Mouse (Mus musculus) heart, embryonic 12.5 days (tissue): ENCODE measurements around the gene Gfod1. TPM values are rescaled to one million over a fixed set of nuclear protein-coding genes. Genes with fewer than 3 reads are reported as not detected.
A peak's percentile ranks its signal among the peaks of the same experiment; 100 is the strongest.

Source experiments
- ATAC-seq: fragments of 200-750 bp; cut with Nextera tagmentation; 2 replicates; pipeline ENCODE4 v1.8.0; 2017; ENCODE audit warnings: moderate TSS enrichment, moderate library complexity; ENCODE audit not compliant: insufficient number of reproducible peaks, low FRiP score
- H3K27ac ChIP-seq: fragments of 300-500 bp; sonication (generic); 2 replicates; pipeline ENCODE4 v1.5.1; 2016; ENCODE audit warnings: mild to moderate bottlenecking, moderate library complexity; ENCODE audit not compliant: poor library complexity, severe bottlenecking
- H3K27me3 ChIP-seq: fragments of 300-500 bp; sonication (generic); replicated peaks from 2 replicates; pipeline ENCODE4 v1.6.1; 2016; ENCODE audit warnings: mild to moderate bottlenecking, moderate library complexity
- H3K36me3 ChIP-seq: fragments of 300-500 bp; sonication (generic); 2 replicates; pipeline ENCODE4 v1.6.1; 2016; ENCODE audit warnings: mild to moderate bottlenecking, moderate library complexity
- H3K4me1 ChIP-seq: fragments of 300-500 bp; sonication (generic); replicated peaks from 2 replicates; pipeline ENCODE4 v1.6.1; 2016; ENCODE audit warnings: mild to moderate bottlenecking
- H3K4me2 ChIP-seq: fragments of 300-500 bp; sonication (generic); 2 replicates; pipeline ENCODE4 v1.6.1; 2016; ENCODE audit warnings: mild to moderate bottlenecking, moderate library complexity
- H3K4me3 ChIP-seq: fragments of 300-500 bp; sonication (generic); 2 replicates; pipeline ENCODE4 v1.5.1; 2016; ENCODE audit warnings: mild to moderate bottlenecking
- H3K9ac ChIP-seq: fragments of 300-500 bp; sonication (generic); 2 replicates; pipeline ENCODE4 v1.6.1; 2016; ENCODE audit warnings: mild to moderate bottlenecking, moderate library complexity
- H3K9me3 ChIP-seq: fragments of 300-500 bp; sonication (generic); replicated peaks from 2 replicates; pipeline ENCODE4 v1.6.1; 2016; ENCODE audit warnings: mild to moderate bottlenecking, moderate library complexity
- WGBS: fragments of 180-500 bp; shearing (Covaris S2); methylation state at CpG from one replicate; pipeline ENCODE4 v1.1.7; 2016; 5-methylcytosine and 5-hydroxymethylcytosine counted together
- polyA plus RNA-seq: library from polyadenylated mRNA; unstranded; fragments of >200 nt; fragmentation: Nextera tagmentation; extraction: Ambion mirVana; gene quantifications from 2 replicates; pipeline ENCODE4 v1.2.1, GENCODE M21; 2016

Gene Gfod1
- polyA plus RNA-seq, 1 experiment from 2014 or later: 0.98 TPM

DNA sequence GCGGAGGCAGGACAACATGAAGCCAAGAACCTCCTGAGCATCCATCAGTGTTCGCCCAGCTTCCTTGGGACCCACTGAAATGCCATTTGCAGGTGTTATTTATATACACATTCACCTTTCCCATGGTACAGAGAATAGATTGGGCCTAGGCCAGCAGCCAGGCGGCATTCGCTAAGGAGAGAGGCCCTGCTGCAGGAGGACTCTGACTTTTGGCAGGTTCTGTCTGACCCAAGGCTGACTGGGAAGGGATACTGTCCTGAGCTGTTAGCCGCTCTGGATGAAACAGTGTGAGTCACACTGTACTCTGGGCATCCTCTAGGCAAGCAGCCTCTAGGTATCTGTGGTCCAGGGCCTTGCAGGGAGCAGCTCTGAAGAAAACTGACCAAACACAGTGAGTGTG, 6.4 kb downstream of the Gfod1 start:
- Histone ChIP-seq H3K4me2 (no peak overlapping the region), H3K9ac (peak overlapping the region; percentile 52), H3K4me3 (no peak overlapping the region), H3K36me3 (peaks cover 5% of the 10 kb centered on the region; the same call in 1 of the 2 replicates), H3K4me1 (peaks cover 51% of the 10 kb centered on the region), H3K27me3 (no peaks in the 10 kb centered on the region), H3K9me3 (0 out of 2 replicates have a peak, but pooled peaks cover 2% of the 10 kb centered on the region), H3K27ac (no peak overlapping the region)
- no peak for ATAC-seq
- 86% methylated on average over 5 of the region's 5 CpGs for WGBS

DNA sequence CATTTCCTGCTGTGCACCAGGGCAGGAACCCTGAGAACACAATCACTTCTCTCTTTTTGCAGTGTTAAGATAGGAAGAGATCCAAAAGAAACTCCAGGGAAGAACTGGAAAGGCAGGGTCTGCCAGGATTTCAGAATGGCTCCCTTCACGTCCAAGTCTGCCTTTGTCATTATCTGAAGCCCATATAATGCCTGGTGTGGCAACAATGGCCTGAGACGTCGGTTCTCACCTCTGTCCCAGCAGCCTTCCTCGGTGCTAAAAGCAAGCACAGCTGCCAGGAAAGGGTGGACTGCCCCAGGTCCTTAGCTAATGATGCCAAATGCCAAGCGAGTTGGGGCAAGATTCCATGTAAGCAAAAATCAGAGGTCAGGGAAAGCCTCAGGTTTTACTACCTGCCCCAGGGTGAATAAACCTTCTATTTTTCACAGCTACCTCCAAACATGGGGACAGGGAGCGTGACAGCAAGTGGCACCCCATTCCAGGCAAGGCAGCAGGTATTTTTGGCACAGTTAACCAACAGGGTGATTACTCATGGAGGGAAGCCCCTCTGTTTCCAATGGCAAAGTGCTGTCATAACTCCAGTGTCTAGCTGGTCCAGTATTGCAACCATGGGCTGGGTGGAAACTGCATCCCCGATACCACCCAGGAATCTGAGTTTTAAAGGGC, 7.7 kb downstream of the Gfod1 start:
- Histone ChIP-seq H3K4me2 (no peak overlapping the region), H3K27me3 (no peaks in the 10 kb centered on the region), H3K9me3 (0 out of 2 replicates have a peak, but pooled peaks cover 2% of the 10 kb centered on the region), H3K36me3 (peaks cover 5% of the 10 kb centered on the region; the same call in 1 of the 2 replicates), H3K4me1 (peaks cover 40% of the 10 kb centered on the region), H3K9ac (no peak overlapping the region), H3K4me3 (no peak overlapping the region), H3K27ac (no peak overlapping the region)
- no peak for ATAC-seq
- WGBS: 54% methylated on average over 7 of the region's 7 CpGs

DNA sequence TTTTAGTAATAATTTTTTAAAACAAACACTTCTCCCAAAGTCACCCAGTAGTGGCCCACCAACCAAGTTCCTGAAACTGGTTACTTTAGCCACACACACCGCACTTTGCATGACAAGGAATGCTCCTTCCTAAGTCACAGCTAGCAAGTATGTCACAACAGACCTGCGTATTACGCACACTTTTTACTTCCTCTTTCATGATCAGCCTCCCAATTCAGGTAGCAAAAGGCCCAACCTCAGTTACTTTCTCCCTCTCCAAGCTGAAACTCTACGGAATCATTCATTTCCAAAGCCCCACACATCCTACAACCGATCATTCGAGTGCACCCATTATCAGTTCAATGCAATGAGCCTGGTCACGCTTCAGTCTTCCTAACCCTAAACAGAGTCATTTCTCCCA, 8.3 kb downstream of the Gfod1 start:
- no peaks in the 10 kb centered on the region for H3K27me3 ChIP-seq
- no peak overlapping the region for H3K4me2 ChIP-seq
- peaks cover 35% of the 10 kb centered on the region for H3K4me1 ChIP-seq
- H3K9me3 ChIP-seq: peaks cover 6% of the 10 kb centered on the region; the same call in 1 of the 2 replicates
- H3K27ac ChIP-seq: no peak overlapping the region
- no peak for ATAC-seq
- H3K9ac ChIP-seq: no peak overlapping the region
- WGBS: 81% methylated on average over 7 of the region's 7 CpGs
- peaks cover 5% of the 10 kb centered on the region; the same call in 1 of the 2 replicates for H3K36me3 ChIP-seq
- no peak overlapping the region for H3K4me3 ChIP-seq

DNA sequence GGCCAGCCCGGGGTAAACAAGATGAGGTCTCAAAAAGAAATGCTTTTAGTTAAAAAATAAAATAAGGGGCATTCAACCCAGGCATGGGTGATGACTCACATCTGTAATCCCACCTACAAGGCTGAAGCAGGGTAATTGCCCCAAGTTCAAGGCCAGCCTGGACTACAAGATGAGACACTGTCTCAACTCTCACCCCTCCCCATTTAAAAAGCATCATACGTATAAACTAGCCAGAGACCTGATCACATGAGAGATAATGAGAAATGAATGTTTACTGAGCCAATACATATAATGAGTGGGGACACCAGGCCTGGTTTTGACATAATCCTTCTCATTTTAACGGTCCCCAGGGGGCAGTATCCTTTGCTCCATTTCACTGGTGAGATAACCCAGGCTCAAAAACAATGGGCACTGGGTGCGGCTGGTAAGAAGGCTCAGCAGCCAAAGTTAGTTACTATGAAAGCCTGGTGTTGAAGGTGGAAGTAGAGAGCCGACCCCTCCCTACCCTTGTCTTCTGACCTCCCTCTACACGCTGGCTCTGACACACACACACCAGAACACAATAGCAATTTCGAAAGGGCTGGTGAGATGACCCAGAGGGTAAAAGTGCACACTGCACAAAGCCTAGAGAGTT, 8.9 kb downstream of the Gfod1 start:
- ATAC-seq: 0 out of 2 replicates have a peak, but pooled peaks have one; percentile 15
- no peaks in the 10 kb centered on the region for H3K27me3 ChIP-seq
- H3K4me2 ChIP-seq: no peak overlapping the region
- H3K9ac ChIP-seq: no peak overlapping the region
- no peak overlapping the region for H3K27ac ChIP-seq
- H3K9me3 ChIP-seq: peaks cover 10% of the 10 kb centered on the region; the same call in 1 of the 2 replicates
- H3K4me3 ChIP-seq: no peak overlapping the region
- peaks cover 28% of the 10 kb centered on the region for H3K4me1 ChIP-seq
- WGBS: 59% methylated on average over 7 of the region's 7 CpGs
- H3K36me3 ChIP-seq: peaks cover 5% of the 10 kb centered on the region; the same call in 1 of the 2 replicates

DNA sequence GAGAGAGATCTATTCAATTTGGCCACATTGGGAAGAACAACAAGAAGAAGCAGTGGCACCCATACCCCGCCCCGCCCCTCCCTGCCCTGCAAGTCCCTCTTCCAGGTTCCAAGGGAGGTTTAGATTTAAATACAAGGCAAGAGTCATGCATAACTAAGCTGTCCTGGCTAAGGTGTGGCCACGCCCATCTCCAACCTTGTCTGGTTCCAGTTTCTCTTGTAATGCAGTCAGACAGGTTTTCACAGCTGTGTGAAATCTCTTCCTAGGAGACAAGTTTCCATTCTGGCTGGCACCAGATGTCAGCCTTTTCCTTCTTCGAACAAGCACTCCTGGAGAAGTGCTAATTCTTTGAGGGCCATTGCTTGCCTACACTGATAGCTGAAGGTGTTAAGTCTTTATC, 11.1 kb downstream of the Gfod1 start:
- H3K4me3 ChIP-seq: no peak overlapping the region
- H3K4me2 ChIP-seq: no peak overlapping the region
- H3K27ac ChIP-seq: no peak overlapping the region
- no peaks in the 10 kb centered on the region for H3K27me3 ChIP-seq
- H3K9ac ChIP-seq: no peak overlapping the region
- no peak for ATAC-seq
- 74% methylated on average over 4 of the region's 4 CpGs for WGBS
- H3K4me1 ChIP-seq: peaks cover 30% of the 10 kb centered on the region
- H3K9me3 ChIP-seq: peaks cover 10% of the 10 kb centered on the region; the same call in 1 of the 2 replicates
- H3K36me3 ChIP-seq: peaks cover 5% of the 10 kb centered on the region; the same call in 1 of the 2 replicates

DNA sequence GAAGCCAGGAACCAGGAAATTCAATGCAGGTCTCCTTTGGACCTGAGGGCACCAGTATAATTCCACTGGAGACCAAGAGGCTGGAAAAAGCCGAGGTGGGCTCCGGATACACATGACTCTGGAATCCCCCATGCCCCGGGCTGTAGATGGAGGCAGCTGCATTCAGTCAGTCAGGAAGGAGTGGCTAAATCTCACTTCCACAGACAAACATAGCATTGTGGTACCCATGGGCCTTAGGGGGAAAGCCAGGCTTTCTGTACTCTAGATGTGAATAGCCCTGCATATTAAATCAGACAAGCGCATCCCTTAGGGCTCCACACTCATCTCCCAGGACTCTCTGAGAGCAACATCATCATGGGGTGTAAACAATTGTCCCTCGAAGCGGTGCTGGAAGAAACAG, 14.9 kb downstream of the Gfod1 start:
- Histone ChIP-seq H3K27ac (no peak overlapping the region), H3K4me2 (no peak overlapping the region), H3K9me3 (peaks cover 10% of the 10 kb centered on the region; the same call in 1 of the 2 replicates), H3K4me3 (no peak overlapping the region), H3K36me3 (peaks cover 5% of the 10 kb centered on the region; the same call in 1 of the 2 replicates), H3K4me1 (peaks cover 22% of the 10 kb centered on the region), H3K27me3 (no peaks in the 10 kb centered on the region), H3K9ac (no peak overlapping the region)
- 82% methylated on average over 6 of the region's 6 CpGs for WGBS
- ATAC-seq: no peak

DNA sequence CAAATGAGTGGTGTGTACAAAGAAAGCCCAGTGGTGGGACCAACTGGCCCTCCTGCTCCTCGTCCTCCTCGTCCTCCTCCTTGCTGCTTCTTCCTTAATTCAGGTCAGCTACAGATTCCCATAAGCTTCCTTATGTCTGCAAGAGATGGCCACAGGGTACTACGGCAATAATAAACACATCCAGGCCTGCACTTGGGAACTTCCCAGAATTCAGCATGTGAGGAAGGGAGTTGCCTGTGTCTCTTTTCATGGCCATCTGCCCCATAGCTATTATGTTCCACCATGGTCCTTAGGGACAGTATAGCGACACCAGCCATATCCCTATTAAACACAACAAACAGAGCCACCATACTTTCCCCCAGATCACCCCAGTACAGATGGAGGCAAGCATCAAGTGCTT, 15.5 kb downstream of the Gfod1 start:
- no peaks in the 10 kb centered on the region for H3K27me3 ChIP-seq
- ATAC-seq: no peak
- peaks cover under 1% of the 10 kb centered on the region; the same call in 1 of the 2 replicates for H3K36me3 ChIP-seq
- H3K4me3 ChIP-seq: no peak overlapping the region
- no peak overlapping the region for H3K9ac ChIP-seq
- H3K9me3 ChIP-seq: peaks cover 9% of the 10 kb centered on the region; the same call in 1 of the 2 replicates
- H3K4me2 ChIP-seq: no peak overlapping the region
- WGBS: 76% methylated on average over 4 of the region's 4 CpGs
- H3K4me1 ChIP-seq: peaks cover 22% of the 10 kb centered on the region
- H3K27ac ChIP-seq: no peak overlapping the region

DNA sequence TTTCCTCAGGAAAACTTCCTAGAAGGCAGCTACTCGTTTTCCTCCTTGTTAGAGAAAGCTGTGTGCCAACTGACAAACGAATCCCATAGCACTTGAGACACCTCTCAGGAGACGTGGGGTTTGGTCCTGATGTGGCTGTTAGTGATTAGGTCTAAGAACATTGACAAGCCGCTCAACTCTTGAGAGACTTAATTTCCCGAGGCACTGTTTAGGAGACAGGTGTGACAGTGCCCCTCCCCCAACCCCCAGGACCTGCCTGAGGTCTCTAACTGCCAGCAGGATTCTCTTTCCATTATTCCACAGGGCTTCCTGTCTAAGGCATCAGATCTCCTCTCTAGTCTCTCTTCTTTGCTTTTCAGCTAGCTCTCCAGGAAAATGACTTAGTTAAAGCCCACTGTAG, 15.9 kb downstream of the Gfod1 start:
- Histone ChIP-seq H3K36me3 (no peaks in the 10 kb centered on the region), H3K27me3 (no peaks in the 10 kb centered on the region), H3K27ac (no peak overlapping the region), H3K9ac (no peak overlapping the region), H3K4me1 (peaks cover 22% of the 10 kb centered on the region), H3K4me2 (no peak overlapping the region), H3K4me3 (no peak overlapping the region), H3K9me3 (peaks cover 8% of the 10 kb centered on the region; the same call in 1 of the 2 replicates)
- ATAC-seq: no peak
- 31% methylated on average over 5 of the region's 5 CpGs for WGBS

DNA sequence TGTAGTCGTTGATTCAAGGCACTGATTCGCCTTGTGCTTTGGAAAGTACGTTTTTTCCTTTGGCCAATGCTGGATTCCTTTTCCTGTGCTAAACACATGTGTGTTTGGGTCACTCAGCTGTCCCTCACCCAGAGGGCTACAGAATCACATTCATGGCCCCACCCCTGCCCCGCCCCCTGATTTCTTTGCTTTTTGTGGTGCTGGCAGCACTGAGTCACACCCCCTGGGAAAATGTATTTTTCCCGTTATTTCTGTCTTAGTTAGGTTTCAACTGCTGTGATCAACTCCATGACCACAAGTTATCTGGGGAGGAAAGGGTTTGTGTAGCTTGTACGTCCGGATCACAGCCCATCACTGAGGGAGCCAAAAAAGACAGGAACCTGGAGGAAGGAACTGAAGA, 17.1 kb downstream of the Gfod1 start:
- Histone ChIP-seq H3K9ac (no peak overlapping the region), H3K4me1 (peaks cover 22% of the 10 kb centered on the region), H3K27ac (no peak overlapping the region), H3K4me2 (no peak overlapping the region), H3K4me3 (no peak overlapping the region), H3K36me3 (no peaks in the 10 kb centered on the region), H3K27me3 (no peaks in the 10 kb centered on the region), H3K9me3 (peaks cover 8% of the 10 kb centered on the region; the same call in 1 of the 2 replicates)
- no peak for ATAC-seq
- WGBS: 64% methylated on average over 7 of the region's 7 CpGs

DNA sequence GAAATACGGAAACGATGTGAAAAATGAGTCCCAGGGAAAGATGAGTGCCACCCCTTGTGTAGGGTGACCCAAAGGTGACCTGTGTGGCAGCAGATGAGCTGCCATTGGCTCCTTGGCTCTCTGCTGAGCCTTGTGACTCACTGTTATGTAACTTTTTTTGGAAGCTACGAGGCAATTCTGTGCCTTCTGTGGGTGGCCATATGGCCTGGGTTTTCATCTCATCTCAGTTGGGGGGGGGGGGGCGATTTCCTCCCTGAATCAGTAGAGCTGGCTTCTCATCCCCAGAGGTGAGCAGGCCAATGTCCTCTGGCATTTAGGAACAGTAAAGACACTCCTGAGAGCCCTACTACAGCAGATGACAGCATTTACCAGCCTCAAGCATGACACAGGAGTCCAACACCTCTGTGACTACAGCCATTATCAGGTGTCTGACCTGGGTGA, 19.2 kb downstream of the Gfod1 start:
- H3K4me1 ChIP-seq: peaks cover 22% of the 10 kb centered on the region
- no peak overlapping the region for H3K27ac ChIP-seq
- no peak overlapping the region for H3K9ac ChIP-seq
- 75% methylated on average over 4 of the region's 4 CpGs for WGBS
- ATAC-seq: no peak
- no peak overlapping the region for H3K4me3 ChIP-seq
- H3K27me3 ChIP-seq: no peaks in the 10 kb centered on the region
- H3K4me2 ChIP-seq: no peak overlapping the region
- H3K9me3 ChIP-seq: no peaks in the 10 kb centered on the region
- H3K36me3 ChIP-seq: no peaks in the 10 kb centered on the region

DNA sequence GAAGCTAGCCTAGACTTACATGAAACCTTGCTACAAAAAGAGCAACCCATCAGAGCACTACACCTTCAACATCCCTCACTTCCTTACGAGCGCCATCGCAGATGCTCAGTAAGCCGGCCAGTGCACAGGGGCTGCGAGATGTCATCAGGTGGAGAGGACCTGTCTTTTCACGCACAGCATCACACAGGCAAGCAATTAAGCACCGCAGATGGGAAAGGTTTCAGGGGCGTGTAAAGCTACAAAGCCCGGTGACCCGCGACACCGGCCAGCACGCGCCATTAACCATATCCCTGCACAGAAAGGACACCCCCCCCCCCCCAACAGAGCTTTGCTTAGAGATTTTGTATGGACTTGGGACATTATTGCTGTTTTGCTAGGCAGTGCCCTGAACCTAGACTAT, 30.1 kb downstream of the Gfod1 start:
- Histone ChIP-seq H3K36me3 (peaks cover 4% of the 10 kb centered on the region), H3K4me3 (no peak overlapping the region), H3K4me1 (peaks cover 31% of the 10 kb centered on the region), H3K9me3 (peaks cover 4% of the 10 kb centered on the region; the same call in 1 of the 2 replicates), H3K9ac (no peak overlapping the region), H3K27me3 (no peaks in the 10 kb centered on the region), H3K4me2 (no peak overlapping the region), H3K27ac (no peak overlapping the region)
- WGBS: 93% methylated on average over 14 of the region's 14 CpGs
- ATAC-seq: no peak
